Mouse (Mus musculus): ENCODE results near the gene Tcf7l2. TPM values are rescaled to one million over a fixed set of nuclear protein-coding genes. Genes with fewer than 3 reads are reported as not detected.

Tcf7l2 gene
- polyA plus RNA-seq, 1 experiment = 45.3 TPM

DNA sequence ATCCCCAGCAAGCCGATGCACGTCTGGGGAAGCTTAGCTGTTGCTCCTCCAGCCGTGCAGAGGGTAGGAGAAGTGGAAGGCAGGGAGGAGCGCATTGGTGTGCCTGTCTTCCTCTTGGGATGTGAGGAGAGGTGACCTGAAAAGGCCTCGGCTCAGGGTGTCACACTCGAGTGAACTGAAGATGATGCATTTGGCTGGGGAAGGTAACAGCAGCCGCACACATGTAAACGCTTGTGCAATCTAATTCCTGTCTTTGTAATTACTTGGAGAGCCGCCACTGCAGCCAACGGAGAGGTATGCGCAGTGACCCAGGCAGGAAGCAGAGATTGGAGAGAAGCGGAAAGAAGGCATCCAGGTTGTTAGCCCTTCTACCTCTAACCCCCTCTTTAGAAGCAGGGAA lies 129.2 kb downstream of the Tcf7l2 start:
- H3K4me1 ChIP-seq (ENCODE audit: control insufficient read depth, insufficient read depth, insufficient read length, low read length) = peaks cover 32% of the 10 kb centered on the region
- no peak overlapping the region for H3K4me3 ChIP-seq (ENCODE audit: low read depth, low read length)
- no peaks in the 10 kb centered on the region for H3K27me3 ChIP-seq (ENCODE audit: control insufficient read depth, insufficient read depth, low read length)
- H3K27ac ChIP-seq (ENCODE audit: insufficient read depth, low read depth, low read length) = peak overlapping the region; percentile 18; the same call in 1 of the 2 replicates
- 67% methylated on average over 12 of the region's 12 CpGs for WGBS
- TF ChIP-seq CTCF (IDR thresholded peaks at IDR 0.05; ENCODE audit: extremely low read depth, insufficient read length, insufficient replicate concordance, low read depth, low read length) (no peak), POLR2A (IDR thresholded peaks at IDR 0.05; ENCODE audit: low read depth, low read length) (no peak)
- peaks cover 4% of the 10 kb centered on the region for H3K36me3 ChIP-seq (ENCODE audit: control insufficient read depth, insufficient read depth, low read length)

DNA sequence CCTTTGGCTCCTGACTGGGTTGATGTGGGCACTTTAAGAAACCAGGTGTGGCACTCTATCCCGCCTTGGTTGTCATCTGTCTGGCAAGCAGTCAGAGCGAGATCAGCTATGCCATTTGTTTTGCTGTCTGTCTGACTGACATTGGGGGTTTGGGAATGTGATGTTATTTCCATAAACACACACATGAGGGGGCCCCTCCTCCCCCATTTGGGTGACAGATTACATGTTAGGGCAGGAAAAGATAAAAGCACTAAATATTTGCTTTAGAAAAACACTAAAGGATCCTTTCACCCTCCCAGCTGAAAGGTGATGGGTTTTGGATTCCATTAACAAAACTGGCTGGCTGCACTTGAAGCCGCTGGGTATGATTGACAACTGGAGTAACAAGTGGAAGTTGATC lies 129.9 kb downstream of the Tcf7l2 start:
- no peak overlapping the region for H3K27ac ChIP-seq (ENCODE audit: insufficient read depth, low read depth, low read length)
- H3K27me3 ChIP-seq (ENCODE audit: control insufficient read depth, insufficient read depth, low read length) = no peaks in the 10 kb centered on the region
- WGBS = 57% methylated on average over 3 of the region's 3 CpGs
- H3K36me3 ChIP-seq (ENCODE audit: control insufficient read depth, insufficient read depth, low read length) = peaks cover 4% of the 10 kb centered on the region
- H3K4me1 ChIP-seq (ENCODE audit: control insufficient read depth, insufficient read depth, insufficient read length, low read length) = peaks cover 32% of the 10 kb centered on the region
- H3K4me3 ChIP-seq (ENCODE audit: low read depth, low read length) = no peak overlapping the region
- no peak for TF ChIP-seq CTCF (IDR thresholded peaks at IDR 0.05; ENCODE audit: extremely low read depth, insufficient read length, insufficient replicate concordance, low read depth, low read length)
- TF ChIP-seq POLR2A (IDR thresholded peaks at IDR 0.05; ENCODE audit: low read depth, low read length) = no peak

- WGBS = 76% methylated on average over 3 of the region's 3 CpGs
- Histone ChIP-seq H3K4me1 (ENCODE audit: control insufficient read depth, insufficient read depth, insufficient read length, low read length) (peaks cover 20% of the 10 kb centered on the region), H3K36me3 (ENCODE audit: control insufficient read depth, insufficient read depth, low read length) (peaks cover 4% of the 10 kb centered on the region), H3K27ac (ENCODE audit: insufficient read depth, low read depth, low read length) (no peak overlapping the region), H3K27me3 (ENCODE audit: control insufficient read depth, insufficient read depth, low read length) (no peaks in the 10 kb centered on the region), H3K4me3 (ENCODE audit: low read depth, low read length) (no peak overlapping the region)
- TF ChIP-seq CTCF (IDR thresholded peaks at IDR 0.05; ENCODE audit: extremely low read depth, insufficient read length, insufficient replicate concordance, low read depth, low read length) = no peak
- TF ChIP-seq POLR2A (IDR thresholded peaks at IDR 0.05; ENCODE audit: low read depth, low read length) = no peak
These were observed 131.6 kb downstream of the Tcf7l2 start for GRCm38 (mm10) chr19:55873221-55873620.

DNA sequence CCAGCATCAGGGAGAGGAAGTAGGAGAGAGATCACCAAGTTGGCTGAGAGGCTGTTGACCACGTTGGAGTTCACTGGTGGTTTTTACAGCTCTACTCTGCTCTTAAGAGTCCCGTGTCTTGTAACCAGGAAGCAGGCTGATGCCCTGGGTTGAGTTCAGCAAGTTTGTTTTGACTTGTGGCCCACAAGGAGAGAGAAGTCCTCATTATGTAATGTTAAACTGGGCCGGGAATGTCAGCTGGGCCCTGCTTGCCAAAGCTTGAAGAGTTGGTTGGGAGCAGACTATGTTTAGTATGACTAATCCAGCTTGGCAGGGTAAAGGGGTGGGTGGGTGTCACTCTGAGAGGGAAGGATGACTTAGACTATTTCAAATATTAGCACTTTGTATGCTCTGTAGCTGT lies 134.9 kb downstream of the Tcf7l2 start:
- Histone ChIP-seq H3K27me3 (ENCODE audit: control insufficient read depth, insufficient read depth, low read length) (no peaks in the 10 kb centered on the region), H3K27ac (ENCODE audit: insufficient read depth, low read depth, low read length) (peak overlapping the region; percentile 47), H3K4me3 (ENCODE audit: low read depth, low read length) (no peak overlapping the region), H3K4me1 (ENCODE audit: control insufficient read depth, insufficient read depth, insufficient read length, low read length) (peaks cover 6% of the 10 kb centered on the region; the same call in 1 of the 2 replicates), H3K36me3 (ENCODE audit: control insufficient read depth, insufficient read depth, low read length) (peaks cover 1% of the 10 kb centered on the region)
- 19% methylated on average over 3 of the region's 3 CpGs for WGBS
- TF ChIP-seq CTCF (IDR thresholded peaks at IDR 0.05; ENCODE audit: extremely low read depth, insufficient read length, insufficient replicate concordance, low read depth, low read length) (no peak), POLR2A (IDR thresholded peaks at IDR 0.05; ENCODE audit: low read depth, low read length) (no peak)

- no peak overlapping the region for H3K4me3 ChIP-seq (ENCODE audit: low read depth, low read length)
- WGBS = 73% methylated on average over 7 of the region's 7 CpGs
- H3K36me3 ChIP-seq (ENCODE audit: control insufficient read depth, insufficient read depth, low read length) = peaks cover 1% of the 10 kb centered on the region; the same call in 1 of the 2 replicates
- TF ChIP-seq CTCF (IDR thresholded peaks at IDR 0.05; ENCODE audit: extremely low read depth, insufficient read length, insufficient replicate concordance, low read depth, low read length) (peak; percentile 73; the same call in 1 of the 2 replicates), POLR2A (IDR thresholded peaks at IDR 0.05; ENCODE audit: low read depth, low read length) (no peak)
- H3K27me3 ChIP-seq (ENCODE audit: control insufficient read depth, insufficient read depth, low read length) = no peaks in the 10 kb centered on the region
- peaks cover 6% of the 10 kb centered on the region; the same call in 1 of the 2 replicates for H3K4me1 ChIP-seq (ENCODE audit: control insufficient read depth, insufficient read depth, insufficient read length, low read length)
- H3K27ac ChIP-seq (ENCODE audit: insufficient read depth, low read depth, low read length) = no peak overlapping the region
These were observed 135.8 kb downstream of the Tcf7l2 start for GRCm38 (mm10) chr19:55877404-55877915.

DNA sequence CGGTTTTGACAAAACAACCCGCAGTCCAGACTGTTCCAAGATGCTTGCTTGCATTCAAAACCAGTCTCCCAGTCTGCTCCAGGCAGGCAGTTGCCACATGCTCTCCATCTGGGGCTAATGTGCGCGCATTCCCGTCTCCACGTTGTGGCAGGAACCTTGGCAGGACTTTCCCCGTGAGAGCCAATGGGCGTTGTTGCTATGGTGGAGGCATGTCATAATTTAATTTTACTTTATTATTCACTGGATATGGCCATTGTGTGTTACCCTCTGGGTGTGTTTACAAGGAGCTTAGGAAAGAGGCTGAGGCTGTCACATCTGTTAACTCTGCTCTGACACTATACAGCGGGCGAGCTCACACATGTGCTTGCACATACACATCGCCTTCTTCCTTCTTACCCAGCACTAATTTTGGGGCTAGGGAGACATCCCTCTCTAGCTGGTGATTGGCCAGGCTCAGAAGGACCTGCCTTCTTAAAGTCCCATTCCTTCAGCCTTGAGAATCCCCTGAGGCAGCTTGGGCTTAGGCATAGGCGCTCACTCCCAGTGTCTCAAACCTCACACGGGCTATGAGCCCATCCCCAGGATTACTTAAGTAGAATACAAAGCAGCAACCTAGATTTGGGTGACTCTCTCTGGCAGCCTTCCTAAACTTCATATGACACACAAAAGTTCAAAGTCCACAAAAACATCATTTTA lies 139.2 kb downstream of the Tcf7l2 start:
- no peaks in the 10 kb centered on the region for H3K27me3 ChIP-seq (ENCODE audit: control insufficient read depth, insufficient read depth, low read length)
- H3K36me3 ChIP-seq (ENCODE audit: control insufficient read depth, insufficient read depth, low read length) = 0 out of 2 replicates have a peak, but pooled peaks cover 2% of the 10 kb centered on the region
- WGBS = 67% methylated on average over 13 of the region's 13 CpGs
- no peak for TF ChIP-seq CTCF (IDR thresholded peaks at IDR 0.05; ENCODE audit: extremely low read depth, insufficient read length, insufficient replicate concordance, low read depth, low read length)
- no peak for TF ChIP-seq POLR2A (IDR thresholded peaks at IDR 0.05; ENCODE audit: low read depth, low read length)
- no peak overlapping the region for H3K4me3 ChIP-seq (ENCODE audit: low read depth, low read length)
- no peak overlapping the region for H3K27ac ChIP-seq (ENCODE audit: insufficient read depth, low read depth, low read length)
- H3K4me1 ChIP-seq (ENCODE audit: control insufficient read depth, insufficient read depth, insufficient read length, low read length) = peaks cover 4% of the 10 kb centered on the region; the same call in 1 of the 2 replicates

- H3K36me3 ChIP-seq (ENCODE audit: control insufficient read depth, insufficient read depth, low read length) = 0 out of 2 replicates have a peak, but pooled peaks cover 5% of the 10 kb centered on the region
- 88% methylated on average over 14 of the region's 14 CpGs for WGBS
- H3K4me1 ChIP-seq (ENCODE audit: control insufficient read depth, insufficient read depth, insufficient read length, low read length) = no peaks in the 10 kb centered on the region
- TF ChIP-seq CTCF (IDR thresholded peaks at IDR 0.05; ENCODE audit: extremely low read depth, insufficient read length, insufficient replicate concordance, low read depth, low read length) = no peak
- no peaks in the 10 kb centered on the region for H3K27me3 ChIP-seq (ENCODE audit: control insufficient read depth, insufficient read depth, low read length)
- H3K4me3 ChIP-seq (ENCODE audit: low read depth, low read length) = no peak overlapping the region
- no peak overlapping the region for H3K27ac ChIP-seq (ENCODE audit: insufficient read depth, low read depth, low read length)
These were observed 144.9 kb downstream of the Tcf7l2 start for GRCm38 (mm10) chr19:55886536-55886935.
